Mouse (Mus musculus) liver, embryonic 14.5 days (tissue): ENCODE measurements around the gene Pygo2.

Experiments
- CTCF ChIP-seq: IDR thresholded peaks from 2 replicates; pipeline ENCODE4 v1.5.1; 2016; ENCODE audit warnings: antibody characterized with exemption, low read depth, control low read depth
- EP300 ChIP-seq: IDR thresholded peaks from 2 replicates; pipeline ENCODE4 v1.6.1; 2016; ENCODE audit warnings: antibody characterized with exemption, low read depth

DNA sequence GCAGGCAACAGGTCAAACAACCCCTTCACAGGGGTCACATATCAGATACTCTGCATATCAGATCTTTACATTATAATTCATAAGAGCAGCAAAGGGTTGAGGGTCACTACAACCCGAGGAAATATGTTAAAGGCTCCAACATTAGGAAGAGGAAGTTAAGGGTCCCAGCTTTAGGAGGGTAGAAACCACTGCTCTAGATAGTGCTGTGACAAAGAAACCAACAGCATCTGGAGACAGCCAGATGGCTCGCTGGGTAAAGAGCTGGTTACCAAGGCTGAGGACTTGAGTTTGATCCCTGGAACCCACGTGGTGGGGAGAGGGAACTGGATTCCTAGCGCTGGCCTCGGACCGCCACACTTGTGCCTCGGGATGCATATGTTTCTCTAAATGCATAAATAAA lies 42.3 kb downstream of the Pygo2 start:
- TF ChIP-seq CTCF: no peak
- TF ChIP-seq EP300: no peak
